Comparison of ENCODE assay signal across 11 mouse cellular contexts in genomic region chr17:36157782-36158181, GRCm38 (mm10). TPM values are rescaled to one million over a fixed set of nuclear protein-coding genes. Genes with fewer than 3 reads are reported as not detected.
DNase-seq lines count a peak whose midpoint lies in the region; ATAC-seq lines count a peak whose summit lies in the region.
"Not testable (repeated sequence)": the region's sequence is repeated elsewhere in the genome, so short reads cannot be mapped to it uniquely, and the experiment has no call there.
"Had no signal": no experiment of that assay in that cellular context is flagged by ENCODE, and none has a peak within 500 bp of the region (broad histone marks: within the 10 kb centered on the region; RNA-seq: fewer than 3 reads in every experiment).

No protein-coding gene starts in this region.

- peaks cover 11% of the 10 kb centered on the region; the same call in 1 of the 2 replicates for H3K4me1 ChIP-seq in embryonic facial prominence, embryonic 13.5 days
- H3K4me1 ChIP-seq in hindbrain, embryonic 15.5 days (replicated peaks), result peaks cover 10% of the 10 kb centered on the region
- H3K4me1 ChIP-seq in limb, embryonic 10.5 days; neural tube, embryonic 13.5 days (replicated peaks): not testable (repeated sequence)

- not testable (repeated sequence) for ATAC-seq in embryonic facial prominence, embryonic 13.5 days (ENCODE audit: insufficient number of reproducible peaks, insufficient read depth, low FRiP score, low TSS enrichment, low read depth); hindbrain, embryonic 15.5 days (ENCODE audit: low FRiP score, low read depth); neural tube, embryonic 13.5 days (ENCODE audit: low read depth)

- not testable (repeated sequence) for H3K9me3 ChIP-seq in embryonic facial prominence, embryonic 13.5 days; hindbrain, embryonic 15.5 days; limb, embryonic 10.5 days (replicated peaks); neural tube, embryonic 13.5 days

- peak overlapping the region; percentile 64 for H3K4me2 ChIP-seq in embryonic facial prominence, embryonic 13.5 days
- peak overlapping the region; percentile 61 for H3K4me2 ChIP-seq in hindbrain, embryonic 15.5 days
- peak overlapping the region; percentile 47 for H3K4me2 ChIP-seq in neural tube, embryonic 13.5 days

- not testable (repeated sequence) for H3K36me3 ChIP-seq in embryonic facial prominence, embryonic 13.5 days; hindbrain, embryonic 15.5 days; limb, embryonic 10.5 days; neural tube, embryonic 13.5 days

- not testable (repeated sequence) for H3K27ac ChIP-seq in embryonic facial prominence, embryonic 13.5 days; hindbrain, embryonic 15.5 days (replicated peaks); limb, embryonic 10.5 days; neural tube, embryonic 13.5 days (replicated peaks)

- H3K27me3 ChIP-seq in embryonic facial prominence, embryonic 13.5 days, result peaks cover 93% of the 10 kb centered on the region
- peaks cover 69% of the 10 kb centered on the region for H3K27me3 ChIP-seq in hindbrain, embryonic 15.5 days
- H3K27me3 ChIP-seq in limb, embryonic 10.5 days (ENCODE audit: low read depth, poor library complexity, severe bottlenecking), result peaks cover 99% of the 10 kb centered on the region
- H3K27me3 ChIP-seq in neural tube, embryonic 13.5 days, result peaks cover 96% of the 10 kb centered on the region

- H3K4me3 ChIP-seq in embryonic facial prominence, embryonic 13.5 days, result peak overlapping the region; percentile 41
- H3K4me3 ChIP-seq in hindbrain, embryonic 15.5 days, result peak overlapping the region; percentile 22
- peak overlapping the region; percentile 41 for H3K4me3 ChIP-seq in limb, embryonic 10.5 days
- H3K4me3 ChIP-seq in neural tube, embryonic 13.5 days, result peak overlapping the region; percentile 24

- under 1% methylated on average over 36 of the region's 36 CpGs for WGBS in embryonic facial prominence, embryonic 13.5 days
- under 1% methylated on average over 36 of the region's 36 CpGs for WGBS in hindbrain, embryonic 15.5 days
- 0% methylated on average over 36 of the region's 36 CpGs for WGBS in limb, embryonic 10.5 days
- WGBS in neural tube, embryonic 13.5 days, result under 1% methylated on average over 36 of the region's 36 CpGs

- H3K9ac ChIP-seq in embryonic facial prominence, embryonic 13.5 days, result peak overlapping the region; percentile 54
- H3K9ac ChIP-seq in hindbrain, embryonic 15.5 days; neural tube, embryonic 13.5 days: not testable (repeated sequence)

- DNase-seq in adrenal gland, postnatal 10 days, result peak; percentile 14
- peak; percentile 86 for DNase-seq in heart, adult 11 months
- peak; percentile 68 for DNase-seq in limb, embryonic 10.5 days (ENCODE audit: low spot score)
- DNase-seq in lung, postnatal 14 days, result peak; percentile 7
- DNase-seq in thymus, postnatal 36 days, result peak; percentile 29 to 42

RNA-seq across cellular contexts. Expression of gene Gm8909, which starts 10.6 kb away (rescaled TPM):
- under 1 TPM in 1 of 2 experiments, not detected in 1; 0.33 TPM for total RNA-seq in adrenal gland, postnatal 10 days (2021)
- 0.26 TPM in 1 of 2 replicates, not detected in the other for polyA plus RNA-seq in embryonic facial prominence, embryonic 13.5 days (2015; fragmentation: Nextera tagmentation; extraction: Ambion mirVana)
- polyA plus RNA-seq in hindbrain, embryonic 15.5 days (2015; fragmentation: Nextera tagmentation; extraction: Ambion mirVana), result not detected in 2 replicates
- not detected in 2 replicates for polyA plus RNA-seq in limb, embryonic 10.5 days (2016; fragmentation: Nextera tagmentation; extraction: Ambion mirVana)
- not detected in 2 replicates for polyA plus RNA-seq in neural tube, embryonic 13.5 days (2015; fragmentation: Nextera tagmentation; extraction: Ambion mirVana)
- total RNA-seq: gastrocnemius, postnatal 4 days; left cerebral cortex, postnatal 4 days had no signal
- polyA plus RNA-seq: C2C12 had no signal

RNA-seq across cellular contexts. Expression of gene Gm7030, which starts 28.6 kb away (rescaled TPM):
- not detected for total RNA-seq in adrenal gland, postnatal 10 days (2021)
- polyA plus RNA-seq in embryonic facial prominence, embryonic 13.5 days (2015; fragmentation: Nextera tagmentation; extraction: Ambion mirVana), result not detected in 2 replicates
- not detected in 2 replicates for polyA plus RNA-seq in hindbrain, embryonic 15.5 days (2015; fragmentation: Nextera tagmentation; extraction: Ambion mirVana)
- polyA plus RNA-seq in limb, embryonic 10.5 days (2016; fragmentation: Nextera tagmentation; extraction: Ambion mirVana), result not detected in 2 replicates
- polyA plus RNA-seq in neural tube, embryonic 13.5 days (2015; fragmentation: Nextera tagmentation; extraction: Ambion mirVana), result not detected in 2 replicates
- total RNA-seq: gastrocnemius, postnatal 4 days; left cerebral cortex, postnatal 4 days had no signal
- polyA plus RNA-seq: C2C12 had no signal

RNA-seq across cellular contexts. Expression of gene H2-T3, which starts 32.3 kb away (rescaled TPM):
- not detected for total RNA-seq in adrenal gland, postnatal 10 days (2021)
- polyA plus RNA-seq in embryonic facial prominence, embryonic 13.5 days (2015; fragmentation: Nextera tagmentation; extraction: Ambion mirVana), result 0.80 TPM in 1 of 2 replicates, not detected in the other
- not detected in 2 replicates for polyA plus RNA-seq in hindbrain, embryonic 15.5 days (2015; fragmentation: Nextera tagmentation; extraction: Ambion mirVana)
- not detected in 2 replicates for polyA plus RNA-seq in limb, embryonic 10.5 days (2016; fragmentation: Nextera tagmentation; extraction: Ambion mirVana)
- not detected in 2 replicates for polyA plus RNA-seq in neural tube, embryonic 13.5 days (2015; fragmentation: Nextera tagmentation; extraction: Ambion mirVana)
- total RNA-seq: left cerebral cortex, postnatal 4 days had no signal
- polyA plus RNA-seq: C2C12 had no signal

RNA-seq across cellular contexts. Expression of gene Gm19684, which starts 36.3 kb away (rescaled TPM):
- total RNA-seq in adrenal gland, postnatal 10 days (2021), result not detected
- polyA plus RNA-seq in embryonic facial prominence, embryonic 13.5 days (2015; fragmentation: Nextera tagmentation; extraction: Ambion mirVana), result not detected in 2 replicates
- not detected in 2 replicates for polyA plus RNA-seq in hindbrain, embryonic 15.5 days (2015; fragmentation: Nextera tagmentation; extraction: Ambion mirVana)
- not detected in 2 replicates for polyA plus RNA-seq in limb, embryonic 10.5 days (2016; fragmentation: Nextera tagmentation; extraction: Ambion mirVana)
- not detected in 2 replicates for polyA plus RNA-seq in neural tube, embryonic 13.5 days (2015; fragmentation: Nextera tagmentation; extraction: Ambion mirVana)
- total RNA-seq: gastrocnemius, postnatal 4 days; left cerebral cortex, postnatal 4 days had no signal
- polyA plus RNA-seq: C2C12 had no signal

Comparison
In these comparisons a context has a peak if more than half of its experiments do, and no peak if none do; other contexts are left out.
1. DNase-seq: peak in every context shown above with its lines; median percentile 86 in heart, adult 11 months; 68 in limb, embryonic 10.5 days; 36 in thymus, postnatal 36 days; 14 in adrenal gland, postnatal 10 days; 7 in lung, postnatal 14 days.